Mouse (Mus musculus) naive thymus-derived CD4-positive, alpha-beta T cell, adult 2 months (primary cell): ENCODE data around the gene Klk10.

ENCODE experiments used
- DNase-seq: peaks from one replicate; pipeline ENCODE4 v3.0.0-alpha.2; 2011; ENCODE audit warnings: low read depth

Klk10 gene

DNA sequence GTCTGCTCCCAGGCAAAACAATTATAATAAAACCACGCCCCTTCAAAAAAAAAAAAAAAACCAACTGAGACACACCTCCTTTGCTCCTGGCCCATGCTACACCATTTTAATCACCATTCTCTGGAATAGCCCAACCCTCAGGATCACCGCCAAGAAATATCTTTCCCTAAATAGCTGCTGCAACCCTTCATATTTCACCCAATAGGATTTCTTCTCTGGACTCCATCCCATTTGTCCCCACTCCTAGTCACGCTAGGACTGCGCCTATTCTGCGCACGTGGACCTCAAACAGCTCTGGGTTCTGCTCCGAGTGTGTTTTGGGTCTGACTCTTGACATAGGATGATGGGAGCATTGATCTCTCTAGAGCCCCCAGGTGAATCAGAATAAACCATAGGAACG, 15.5 kb downstream of the Klk10 start:
- DNase-seq = no peak

DNA sequence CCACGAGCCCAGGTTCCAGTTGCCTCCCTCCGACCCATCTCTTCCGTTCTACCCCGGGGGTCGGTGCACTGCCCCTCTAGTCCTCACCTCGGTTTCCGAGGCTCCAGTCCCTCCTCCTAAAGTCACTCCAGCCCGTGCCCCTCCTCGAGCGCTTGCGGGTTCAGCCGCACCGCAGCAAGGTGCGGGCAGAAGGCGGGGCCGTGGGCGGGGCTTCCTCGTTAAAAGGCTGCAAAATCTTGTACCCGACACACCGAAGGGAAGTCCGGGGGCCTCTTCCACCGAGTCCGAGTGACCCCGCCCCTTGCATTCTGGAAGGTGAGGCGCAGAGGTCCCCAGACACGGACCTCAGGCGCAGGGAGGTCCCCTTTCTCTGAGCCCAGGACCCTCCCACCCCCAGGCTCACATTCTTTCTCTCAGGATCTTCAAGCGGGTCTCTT, 16.5 kb downstream of the Klk10 start, which contains the start of gene Klk8:
Gene Klk8 (plus strand): TSS at position 245 of the 437 bp plus-strand sequence.
- DNase-seq = peak; percentile 65

DNA sequence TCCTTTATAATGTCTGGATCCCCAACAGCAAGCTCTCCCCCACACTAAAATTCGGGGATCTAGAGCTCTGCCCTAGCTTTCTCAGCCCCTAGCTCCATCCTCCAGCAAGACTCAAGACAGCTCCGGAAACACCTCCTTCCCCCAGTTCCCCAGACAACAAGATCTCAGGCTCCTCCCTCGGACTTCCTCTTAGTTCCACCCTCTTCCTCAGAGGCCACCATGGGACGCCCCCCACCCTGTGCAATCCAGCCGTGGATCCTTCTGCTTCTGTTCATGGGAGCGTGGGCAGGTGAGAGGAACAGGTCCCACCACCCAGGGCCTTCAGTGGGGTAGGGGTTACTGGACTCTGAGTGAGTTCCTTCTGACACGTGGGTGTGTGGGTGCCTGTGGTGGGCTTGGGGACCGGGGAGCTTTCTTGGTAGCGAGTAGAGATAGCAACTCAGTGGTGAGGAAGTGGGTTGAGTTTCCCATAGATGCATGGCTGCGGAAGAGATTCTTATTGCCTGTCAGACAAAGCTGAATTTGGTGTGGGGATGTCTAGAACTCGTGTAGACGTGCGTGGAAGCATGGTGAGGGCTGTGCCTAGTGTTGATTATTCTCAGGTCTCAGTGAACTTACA, 17.1 kb downstream of the Klk10 start:
- peak; percentile 57 for DNase-seq

DNA sequence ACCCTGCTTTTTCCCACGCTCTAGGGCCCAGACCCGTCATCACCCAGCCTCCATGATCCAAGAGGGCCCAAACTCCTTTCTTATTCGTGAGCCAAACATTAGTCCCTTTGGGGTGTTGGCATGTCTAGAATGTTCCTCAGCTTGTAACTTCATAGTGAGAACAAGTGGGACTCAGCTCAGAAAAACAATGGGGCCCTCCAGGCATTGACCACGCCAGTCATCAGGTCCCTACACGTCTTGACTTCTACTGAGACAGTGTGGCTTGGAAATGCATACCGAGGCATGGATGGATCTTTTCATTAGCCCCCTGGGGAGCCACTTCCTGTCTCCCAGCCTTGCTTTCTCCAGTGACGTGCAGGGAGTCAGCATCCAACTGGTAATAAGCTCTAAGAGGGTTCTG, 19.0 kb downstream of the Klk10 start:
- DNase-seq = no peak

GRCm38 (mm10) chr7:43810994-43811393, 30.2 kb downstream of the Klk10 start, which contains the start of gene Klk7:
Gene Klk7, plus strand, starts transcription at chr7:43811294.
- DNase-seq = no peak

DNA sequence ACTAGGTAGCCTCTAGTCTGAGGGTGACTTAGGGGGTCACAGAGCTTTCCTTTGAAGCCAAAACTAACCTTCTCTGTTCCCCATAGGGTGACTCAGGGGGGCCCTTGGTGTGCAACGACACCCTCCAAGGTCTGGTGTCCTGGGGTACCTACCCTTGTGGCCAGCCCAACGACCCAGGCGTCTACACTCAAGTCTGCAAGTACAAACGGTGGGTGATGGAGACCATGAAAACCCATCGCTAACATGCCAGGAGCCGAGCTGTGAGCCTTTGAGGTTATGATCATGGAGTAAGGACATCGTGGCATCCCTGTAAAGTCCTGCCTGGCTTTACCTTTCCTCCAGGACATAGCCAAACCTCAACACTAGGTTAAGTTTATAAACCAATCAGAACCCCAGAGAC, 34.4 kb downstream of the Klk10 start:
- no peak for DNase-seq

DNA sequence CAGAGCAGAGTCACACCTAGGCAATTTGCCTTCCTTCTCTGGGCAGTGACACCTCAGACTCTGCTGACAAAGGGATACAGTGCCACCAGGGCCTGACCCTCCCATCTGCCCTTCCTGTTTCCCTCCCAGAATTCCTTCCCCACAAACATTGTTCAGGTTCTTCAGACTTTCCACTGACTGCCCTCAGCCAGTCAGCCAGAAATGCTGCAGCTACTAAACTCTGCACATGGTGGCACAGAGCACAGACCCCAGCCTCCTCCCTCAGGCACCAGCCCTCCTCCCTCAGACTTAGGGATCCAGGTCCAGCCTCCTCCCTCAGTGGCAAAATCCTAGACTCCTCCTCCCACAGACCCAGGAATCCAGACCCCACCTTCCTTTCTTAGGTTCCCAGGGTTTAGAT, 35.9 kb downstream of the Klk10 start:
- no peak for DNase-seq

DNA sequence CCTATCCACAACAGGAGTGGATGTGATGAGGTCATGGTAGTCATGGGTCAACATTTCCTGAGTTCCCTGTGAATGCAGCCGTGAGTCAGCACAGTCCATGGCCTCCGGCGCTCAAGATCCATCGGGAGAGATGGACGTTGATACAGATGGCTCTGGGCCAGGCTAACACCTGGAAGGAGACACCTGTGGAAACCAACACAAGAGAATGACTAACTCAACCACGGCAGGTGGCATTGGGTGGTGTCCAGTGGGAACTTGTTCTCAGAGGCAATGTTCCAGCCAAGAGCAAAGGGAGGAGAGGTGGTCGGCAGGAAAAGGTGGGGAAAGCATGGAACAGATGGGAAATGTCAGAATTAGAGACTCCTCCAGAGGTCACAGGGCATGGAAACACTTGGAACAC, 40.7 kb downstream of the Klk10 start:
- DNase-seq = no peak

GRCm38 (mm10) chr7:43824199-43824598, 43.4 kb downstream of the Klk10 start, which contains the start of gene Klk6:
Gene Klk6, plus strand, starts transcription at chr7:43824499.
- DNase-seq = no peak

DNA sequence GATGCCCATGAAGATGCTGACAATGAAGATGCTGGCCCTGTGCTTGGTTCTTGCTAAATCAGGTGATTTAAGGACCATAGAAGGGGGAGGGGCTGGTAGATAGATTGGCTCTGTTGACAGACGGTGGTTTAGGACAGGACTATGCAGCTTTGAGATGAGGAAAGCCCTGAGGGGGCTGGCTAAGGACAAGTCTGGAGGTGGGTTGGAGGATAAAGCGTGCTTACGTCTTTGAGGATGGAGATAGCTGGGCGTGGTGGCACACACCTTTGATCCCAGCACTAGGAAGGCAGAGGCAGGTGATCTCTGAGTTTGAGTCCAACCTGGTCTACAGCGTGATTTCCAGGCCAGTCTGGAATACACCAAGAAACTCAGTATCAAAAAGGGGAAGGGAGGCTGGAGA, 45.2 kb downstream of the Klk10 start:
- DNase-seq = no peak

- DNase-seq = no peak
These were observed 46.9 kb downstream of the Klk10 start for GRCm38 (mm10) chr7:43827706-43828105.

DNA sequence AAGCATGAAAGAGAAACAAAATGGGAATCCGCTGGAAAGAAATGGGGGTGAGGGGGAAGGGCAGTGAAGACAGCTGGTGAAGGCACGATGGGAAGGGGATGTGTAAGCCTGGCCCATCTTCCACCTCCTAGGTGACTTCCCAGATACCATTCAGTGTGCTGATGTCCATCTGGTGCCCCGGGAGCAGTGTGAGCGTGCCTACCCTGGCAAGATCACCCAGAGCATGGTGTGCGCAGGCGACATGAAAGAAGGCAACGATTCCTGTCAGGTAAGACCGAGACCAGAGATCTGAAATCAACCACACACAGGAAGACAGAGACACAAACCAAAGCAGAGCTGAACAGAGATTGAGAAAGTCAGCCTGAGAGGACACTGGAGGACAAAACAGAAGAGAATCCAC, 48.2 kb downstream of the Klk10 start:
- DNase-seq = no peak
